Mouse (Mus musculus): ENCODE results near the gene Ctf1. TPM values are rescaled to one million over a fixed set of nuclear protein-coding genes. Genes with fewer than 3 reads are reported as not detected.

Gene Ctf1
- polyA plus RNA-seq, 1 experiment from 2014 or later: 20.9 TPM

DNA sequence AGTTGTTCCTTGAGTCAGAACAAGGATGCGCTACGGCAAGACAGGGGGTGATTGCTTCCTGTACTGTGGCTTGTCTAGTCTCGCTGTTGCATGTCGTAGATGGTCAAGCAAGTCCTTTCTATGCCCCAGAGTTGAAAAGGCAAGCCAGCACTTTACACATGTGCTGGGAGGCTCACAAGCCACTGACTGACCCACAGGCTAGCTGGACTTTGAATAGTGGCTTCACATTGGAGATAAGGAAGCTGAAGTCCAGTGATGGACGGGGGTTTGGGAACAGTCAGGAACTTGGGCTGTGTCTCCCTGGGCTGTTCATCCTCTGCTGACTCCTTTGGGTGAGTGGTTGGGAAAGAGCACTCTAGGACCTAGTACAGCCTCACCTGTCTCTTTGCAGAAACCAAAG lies 39.1 kb downstream of the Ctf1 start:
- Histone ChIP-seq H3K9ac (ENCODE audit: low read depth, low read length) (0 out of 2 replicates have a peak overlapping the region, but pooled peaks have one; percentile 19), H3K27me3 (replicated peaks; ENCODE audit: control insufficient read depth, insufficient read depth, low read length) (no peaks in the 10 kb centered on the region), H3K36me3 (ENCODE audit: control insufficient read depth, insufficient read depth, low read length) (peaks cover 86% of the 10 kb centered on the region), H3K9me3 (ENCODE audit: control insufficient read depth, low read length) (no peaks in the 10 kb centered on the region), H3K4me3 (ENCODE audit: low read depth, low read length) (no peak overlapping the region), H3K4me2 (ENCODE audit: low read depth, low read length) (no peak overlapping the region), H3K4me1 (ENCODE audit: control insufficient read depth, insufficient read depth, low read length) (peaks cover 8% of the 10 kb centered on the region; the same call in 1 of the 2 replicates), H3K27ac (replicated peaks; ENCODE audit: low read depth, low read length) (no peak overlapping the region)
- ATAC-seq (ENCODE audit: low read depth) (no peak), DNase-seq (ENCODE audit: low spot score) (no peak)
- WGBS: 91% methylated on average over 5 of the region's 5 CpGs

DNA sequence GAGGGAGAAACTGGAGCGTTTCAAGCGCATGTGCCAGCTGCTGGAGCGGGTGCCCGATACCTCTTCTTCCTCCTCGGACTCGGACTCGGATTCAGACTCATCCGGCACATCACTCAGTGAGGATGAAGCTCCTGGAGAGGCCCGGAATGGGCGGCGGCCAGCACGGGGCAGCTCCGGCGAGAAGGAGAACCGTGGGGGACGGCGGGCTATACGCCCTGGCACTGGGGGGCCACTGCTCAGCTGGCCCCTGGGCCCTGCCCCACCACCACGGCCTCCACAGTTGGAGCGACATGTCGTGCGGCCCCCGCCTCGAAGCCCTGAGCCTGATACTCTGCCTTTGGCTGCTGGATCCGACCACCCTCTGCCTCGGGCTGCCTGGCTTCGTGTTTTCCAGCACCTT lies 39.5 kb downstream of the Ctf1 start:
- peaks cover 8% of the 10 kb centered on the region; the same call in 1 of the 2 replicates for H3K4me1 ChIP-seq (ENCODE audit: control insufficient read depth, insufficient read depth, low read length)
- H3K4me2 ChIP-seq (ENCODE audit: low read depth, low read length): no peak overlapping the region
- DNase-seq (ENCODE audit: low spot score) (no peak), ATAC-seq (ENCODE audit: low read depth) (no peak)
- 95% methylated on average over 27 of the region's 27 CpGs for WGBS
- 0 out of 2 replicates have a peak overlapping the region, but pooled peaks have one; percentile 19 for H3K9ac ChIP-seq (ENCODE audit: low read depth, low read length)
- H3K27me3 ChIP-seq (replicated peaks; ENCODE audit: control insufficient read depth, insufficient read depth, low read length): no peaks in the 10 kb centered on the region
- no peak overlapping the region for H3K27ac ChIP-seq (replicated peaks; ENCODE audit: low read depth, low read length)
- peaks cover 90% of the 10 kb centered on the region for H3K36me3 ChIP-seq (ENCODE audit: control insufficient read depth, insufficient read depth, low read length)
- H3K4me3 ChIP-seq (ENCODE audit: low read depth, low read length): no peak overlapping the region
- no peaks in the 10 kb centered on the region for H3K9me3 ChIP-seq (ENCODE audit: control insufficient read depth, low read length)

- ATAC-seq (ENCODE audit: low read depth): no peak
- Histone ChIP-seq H3K9ac (ENCODE audit: low read depth, low read length) (no peak overlapping the region), H3K4me3 (ENCODE audit: low read depth, low read length) (no peak overlapping the region), H3K9me3 (ENCODE audit: control insufficient read depth, low read length) (no peaks in the 10 kb centered on the region), H3K36me3 (ENCODE audit: control insufficient read depth, insufficient read depth, low read length) (peaks cover 98% of the 10 kb centered on the region), H3K4me1 (ENCODE audit: control insufficient read depth, insufficient read depth, low read length) (no peaks in the 10 kb centered on the region), H3K27me3 (replicated peaks; ENCODE audit: control insufficient read depth, insufficient read depth, low read length) (no peaks in the 10 kb centered on the region), H3K27ac (replicated peaks; ENCODE audit: low read depth, low read length) (no peak overlapping the region), H3K4me2 (ENCODE audit: low read depth, low read length) (no peak overlapping the region)
- no peak for DNase-seq (ENCODE audit: low spot score)
- WGBS: 60% methylated on average over 5 of the region's 5 CpGs
These were observed 40.6 kb downstream of the Ctf1 start for GRCm38 (mm10) chr7:127753158-127753557.

DNA sequence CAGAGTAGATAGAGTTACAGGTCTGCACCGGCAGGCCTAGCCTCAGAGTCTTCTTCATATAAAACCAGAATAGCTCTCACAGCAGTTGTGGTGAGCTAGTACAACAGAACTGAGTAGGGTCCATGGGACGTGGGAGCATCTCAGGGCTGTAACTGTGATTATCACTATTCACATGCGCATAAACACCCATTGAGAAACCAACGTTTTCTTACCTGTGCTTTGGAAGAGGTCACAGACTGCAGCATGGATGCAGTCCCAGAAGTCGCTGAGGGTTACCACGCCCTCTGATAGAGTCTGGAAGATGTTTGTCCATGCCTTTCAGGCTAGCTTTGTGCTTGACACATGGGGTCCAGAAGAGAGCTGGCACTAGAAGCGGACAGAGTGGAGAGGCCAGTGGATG lies 41.2 kb downstream of the Ctf1 start:
- Histone ChIP-seq H3K27ac (replicated peaks; ENCODE audit: low read depth, low read length) (no peak overlapping the region), H3K9me3 (ENCODE audit: control insufficient read depth, low read length) (no peaks in the 10 kb centered on the region), H3K4me2 (ENCODE audit: low read depth, low read length) (no peak overlapping the region), H3K9ac (ENCODE audit: low read depth, low read length) (no peak overlapping the region), H3K4me1 (ENCODE audit: control insufficient read depth, insufficient read depth, low read length) (no peaks in the 10 kb centered on the region), H3K27me3 (replicated peaks; ENCODE audit: control insufficient read depth, insufficient read depth, low read length) (no peaks in the 10 kb centered on the region), H3K36me3 (ENCODE audit: control insufficient read depth, insufficient read depth, low read length) (peaks cover 96% of the 10 kb centered on the region), H3K4me3 (ENCODE audit: low read depth, low read length) (no peak overlapping the region)
- no peak for ATAC-seq (ENCODE audit: low read depth)
- no peak for DNase-seq (ENCODE audit: low spot score)
- 85% methylated on average over 7 of the region's 7 CpGs for WGBS

DNA sequence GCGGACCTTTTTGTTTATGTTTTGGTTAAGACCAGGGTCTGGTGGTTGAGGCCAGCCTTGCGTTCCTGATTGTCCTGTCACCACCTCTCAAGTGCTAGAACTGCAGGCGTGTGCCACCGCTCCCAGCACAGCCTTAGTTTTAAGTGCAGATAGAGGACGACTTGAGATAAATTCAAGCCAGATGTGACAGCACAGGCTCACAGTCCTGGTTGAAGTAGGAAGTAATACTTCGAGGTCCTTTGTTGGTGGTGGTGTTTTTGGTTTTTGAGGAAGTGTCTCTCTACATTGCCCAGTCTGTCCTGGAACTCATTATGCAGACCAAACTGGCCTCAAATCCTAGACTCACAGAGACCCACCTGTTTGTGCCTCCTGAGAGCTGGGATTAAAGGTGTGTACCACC lies 47.2 kb downstream of the Ctf1 start:
- DNase-seq (ENCODE audit: low spot score) (no peak), ATAC-seq (ENCODE audit: low read depth) (no peak)
- H3K4me3 ChIP-seq (ENCODE audit: low read depth, low read length): no peak overlapping the region
- no peaks in the 10 kb centered on the region for H3K9me3 ChIP-seq (ENCODE audit: control insufficient read depth, low read length)
- 35% methylated on average over 6 of the region's 6 CpGs for WGBS
- no peak overlapping the region; the same call in 1 of the 2 replicates for H3K9ac ChIP-seq (ENCODE audit: low read depth, low read length)
- peak overlapping the region; percentile 15; the same call in 1 of the 2 replicates for H3K27ac ChIP-seq (replicated peaks; ENCODE audit: low read depth, low read length)
- peaks cover 65% of the 10 kb centered on the region for H3K36me3 ChIP-seq (ENCODE audit: control insufficient read depth, insufficient read depth, low read length)
- H3K27me3 ChIP-seq (replicated peaks; ENCODE audit: control insufficient read depth, insufficient read depth, low read length): no peaks in the 10 kb centered on the region
- no peak overlapping the region for H3K4me2 ChIP-seq (ENCODE audit: low read depth, low read length)
- no peaks in the 10 kb centered on the region for H3K4me1 ChIP-seq (ENCODE audit: control insufficient read depth, insufficient read depth, low read length)

GRCm38 (mm10) chr7:127760478-127760877 lies 47.9 kb downstream of the Ctf1 start:
- WGBS: 72% methylated on average over 3 of the region's 3 CpGs
- no peak for DNase-seq (ENCODE audit: low spot score)
- ATAC-seq (ENCODE audit: low read depth): peak; percentile 10; the same call in 1 of the 2 replicates
- Histone ChIP-seq H3K36me3 (ENCODE audit: control insufficient read depth, insufficient read depth, low read length) (peaks cover 65% of the 10 kb centered on the region), H3K9ac (ENCODE audit: low read depth, low read length) (no peak overlapping the region), H3K4me1 (ENCODE audit: control insufficient read depth, insufficient read depth, low read length) (no peaks in the 10 kb centered on the region), H3K9me3 (ENCODE audit: control insufficient read depth, low read length) (no peaks in the 10 kb centered on the region), H3K27me3 (replicated peaks; ENCODE audit: control insufficient read depth, insufficient read depth, low read length) (no peaks in the 10 kb centered on the region), H3K4me3 (ENCODE audit: low read depth, low read length) (no peak overlapping the region), H3K27ac (replicated peaks; ENCODE audit: low read depth, low read length) (no peak overlapping the region), H3K4me2 (ENCODE audit: low read depth, low read length) (no peak overlapping the region)

DNA sequence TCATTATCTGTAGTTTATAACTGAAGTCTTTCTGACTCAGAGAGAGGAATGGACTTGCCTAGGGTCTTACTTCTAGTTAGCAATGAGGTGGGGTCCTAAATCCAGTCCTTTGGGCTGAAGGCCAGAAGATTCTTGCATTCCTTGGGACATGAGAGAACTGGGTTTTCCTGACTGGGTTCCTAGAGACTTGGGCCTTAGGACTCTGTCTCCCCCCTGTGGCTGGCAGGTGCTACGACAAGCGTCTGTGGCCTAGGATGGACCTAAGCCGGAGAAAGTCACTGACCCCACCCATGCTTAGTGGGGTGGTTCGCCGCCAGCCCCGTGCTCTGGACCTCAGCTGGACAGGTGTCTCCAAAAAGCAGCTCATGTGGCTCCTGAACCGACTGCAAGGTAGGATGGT lies 48.5 kb downstream of the Ctf1 start:
- ATAC-seq (ENCODE audit: low read depth): peak; percentile 69
- Histone ChIP-seq H3K4me3 (ENCODE audit: low read depth, low read length) (no peak overlapping the region), H3K4me2 (ENCODE audit: low read depth, low read length) (no peak overlapping the region), H3K9ac (ENCODE audit: low read depth, low read length) (no peak overlapping the region), H3K27ac (replicated peaks; ENCODE audit: low read depth, low read length) (no peak overlapping the region), H3K4me1 (ENCODE audit: control insufficient read depth, insufficient read depth, low read length) (no peaks in the 10 kb centered on the region), H3K9me3 (ENCODE audit: control insufficient read depth, low read length) (no peaks in the 10 kb centered on the region), H3K36me3 (ENCODE audit: control insufficient read depth, insufficient read depth, low read length) (peaks cover 65% of the 10 kb centered on the region), H3K27me3 (replicated peaks; ENCODE audit: control insufficient read depth, insufficient read depth, low read length) (no peaks in the 10 kb centered on the region)
- 45% methylated on average over 7 of the region's 7 CpGs for WGBS
- DNase-seq (ENCODE audit: low spot score): peak; percentile 80

DNA sequence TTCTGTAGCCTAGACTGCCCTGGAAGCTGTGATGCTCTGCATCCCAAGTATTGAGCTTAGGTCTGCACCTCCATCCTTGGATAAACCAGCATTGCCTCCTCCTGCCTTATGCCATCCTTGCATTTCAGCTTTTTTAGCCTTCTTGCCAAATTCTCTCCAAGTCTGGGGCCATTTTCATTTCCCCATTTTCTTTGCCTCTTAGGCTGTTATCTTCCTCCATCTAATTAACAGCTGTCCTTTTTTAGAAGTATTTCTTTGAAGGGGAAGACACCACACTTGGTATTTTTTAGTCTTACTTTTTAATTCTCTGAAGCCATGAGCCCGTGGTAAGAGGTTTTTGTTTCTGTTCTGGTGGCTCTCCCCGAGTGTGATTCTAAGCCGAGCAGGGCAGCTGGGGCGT lies 51.1 kb downstream of the Ctf1 start:
- ATAC-seq (ENCODE audit: low read depth) (no peak), DNase-seq (ENCODE audit: low spot score) (no peak)
- no peak overlapping the region for H3K27ac ChIP-seq (replicated peaks; ENCODE audit: low read depth, low read length)
- H3K4me1 ChIP-seq (ENCODE audit: control insufficient read depth, insufficient read depth, low read length): peaks cover 3% of the 10 kb centered on the region; the same call in 1 of the 2 replicates
- peaks cover 61% of the 10 kb centered on the region for H3K36me3 ChIP-seq (ENCODE audit: control insufficient read depth, insufficient read depth, low read length)
- H3K27me3 ChIP-seq (replicated peaks; ENCODE audit: control insufficient read depth, insufficient read depth, low read length): no peaks in the 10 kb centered on the region
- H3K4me3 ChIP-seq (ENCODE audit: low read depth, low read length): no peak overlapping the region
- 96% methylated on average over 4 of the region's 4 CpGs for WGBS
- no peak overlapping the region for H3K9ac ChIP-seq (ENCODE audit: low read depth, low read length)
- H3K4me2 ChIP-seq (ENCODE audit: low read depth, low read length): no peak overlapping the region
- H3K9me3 ChIP-seq (ENCODE audit: control insufficient read depth, low read length): no peaks in the 10 kb centered on the region

GRCm38 (mm10) chr7:127765756-127766155 lies 53.2 kb downstream of the Ctf1 start:
- Histone ChIP-seq H3K4me3 (ENCODE audit: low read depth, low read length) (no peak overlapping the region), H3K36me3 (ENCODE audit: control insufficient read depth, insufficient read depth, low read length) (peaks cover 61% of the 10 kb centered on the region), H3K9me3 (ENCODE audit: control insufficient read depth, low read length) (no peaks in the 10 kb centered on the region), H3K9ac (ENCODE audit: low read depth, low read length) (no peak overlapping the region), H3K27me3 (replicated peaks; ENCODE audit: control insufficient read depth, insufficient read depth, low read length) (no peaks in the 10 kb centered on the region), H3K4me2 (ENCODE audit: low read depth, low read length) (no peak overlapping the region), H3K4me1 (ENCODE audit: control insufficient read depth, insufficient read depth, low read length) (peaks cover 8% of the 10 kb centered on the region; the same call in 1 of the 2 replicates), H3K27ac (replicated peaks; ENCODE audit: low read depth, low read length) (no peak overlapping the region)
- no peak for DNase-seq (ENCODE audit: low spot score)
- ATAC-seq (ENCODE audit: low read depth): no peak
- WGBS: 91% methylated on average over 2 of the region's 2 CpGs
